Mouse (Mus musculus): ENCODE data around the gene Gm5114.

GRCm38 (mm10) chr7:39441237-39441636 lies 28.3 kb upstream of the Gm5114 start:
- TF ChIP-seq POLR2A (IDR thresholded peaks at IDR 0.05; ENCODE audit: insufficient read depth, low read depth, low read length) = no peak
- no peak for TF ChIP-seq CTCF (IDR thresholded peaks at IDR 0.05; ENCODE audit: insufficient read depth, low read depth, low read length)

All from olfactory bulb, adult 2 months (tissue).